Mouse (Mus musculus): ENCODE results near the gene Llgl1. TPM values are rescaled to one million over a fixed set of nuclear protein-coding genes. Genes with fewer than 3 reads are reported as not detected.

Gene Llgl1
- 61.6 and 68.2 TPM in 2 replicates for polyA plus RNA-seq (2012; rRNA removed)

DNA sequence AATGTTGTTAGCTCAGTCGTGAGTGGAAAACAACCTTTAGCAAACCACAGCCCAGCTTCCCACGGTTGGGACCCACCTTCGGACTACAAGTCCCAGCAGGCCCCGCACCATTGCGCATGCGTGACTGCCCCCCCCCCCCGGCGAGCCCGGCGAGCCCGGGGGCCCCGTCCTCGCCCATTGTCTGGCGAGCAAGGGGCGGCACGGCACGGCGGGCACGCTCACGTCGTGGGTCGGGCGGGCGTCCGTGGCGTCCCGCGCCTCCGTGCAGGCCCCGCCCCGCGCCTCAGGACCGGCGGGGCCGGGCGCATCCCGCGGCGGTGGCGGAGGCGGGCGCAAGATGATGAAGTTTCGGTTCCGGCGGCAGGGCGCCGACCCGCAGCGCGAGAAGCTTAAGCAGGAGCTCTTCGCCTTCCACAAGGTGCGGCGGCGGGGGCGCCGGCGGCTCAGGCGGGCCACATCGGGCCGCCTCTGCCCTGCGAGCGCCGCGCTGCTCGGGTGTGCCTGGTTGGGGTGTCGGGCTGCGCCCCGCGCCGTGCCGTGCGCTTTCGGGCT is at the start of gene Llgl1:
TSS of gene Llgl1 (plus strand) at position 200 of the 552 bp plus-strand sequence.
- peak within 1 kb of the TSS; percentile 96 for H3K4me3 ChIP-seq (replicated peaks; ENCODE audit: extremely low read depth, low read depth, low read length)
- H3K4me1 ChIP-seq (ENCODE audit: control insufficient read depth, insufficient read depth, low read length): peaks cover 16% of the 10 kb centered on the region
- DNase-seq: peak; percentile 81
- TF ChIP-seq CTCF (IDR thresholded peaks at IDR 0.05; ENCODE audit: insufficient read depth, low read length): no peak
- peak; percentile 43; the same call in 1 of the 2 replicates for TF ChIP-seq POLR2A (IDR thresholded peaks at IDR 0.05; ENCODE audit: borderline replicate concordance, extremely low read depth, low read depth, low read length)
- WGBS: under 1% methylated on average over 58 of the region's 73 CpGs

DNA sequence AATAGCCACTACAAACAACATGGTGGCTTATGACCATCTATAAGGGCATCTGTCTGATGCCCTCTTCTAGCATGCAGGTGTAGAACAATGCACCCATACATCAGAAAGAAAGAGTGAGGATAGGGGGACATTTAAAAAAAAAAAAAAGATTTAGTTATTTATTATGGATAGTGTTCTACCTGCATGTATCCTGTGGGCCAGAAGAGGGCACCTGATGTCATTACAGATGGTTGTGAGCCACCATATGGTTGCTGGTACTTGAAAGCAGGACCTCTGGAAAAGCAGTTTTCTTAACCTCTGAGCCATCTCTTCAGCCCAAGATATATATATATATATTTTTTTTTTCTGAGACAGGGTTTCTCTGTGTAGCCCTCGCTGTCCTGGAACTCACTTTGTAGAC is 3.4 kb upstream of the Llgl1 start:
- no peak overlapping the region for H3K4me3 ChIP-seq (replicated peaks; ENCODE audit: extremely low read depth, low read depth, low read length)
- no peak for DNase-seq
- TF ChIP-seq POLR2A (IDR thresholded peaks at IDR 0.05; ENCODE audit: borderline replicate concordance, extremely low read depth, low read depth, low read length): no peak
- no peak for TF ChIP-seq CTCF (IDR thresholded peaks at IDR 0.05; ENCODE audit: insufficient read depth, low read length)
- peaks cover 12% of the 10 kb centered on the region for H3K4me1 ChIP-seq (ENCODE audit: control insufficient read depth, insufficient read depth, low read length)
- 66% methylated on average over 1 of the region's 1 CpGs for WGBS

DNA sequence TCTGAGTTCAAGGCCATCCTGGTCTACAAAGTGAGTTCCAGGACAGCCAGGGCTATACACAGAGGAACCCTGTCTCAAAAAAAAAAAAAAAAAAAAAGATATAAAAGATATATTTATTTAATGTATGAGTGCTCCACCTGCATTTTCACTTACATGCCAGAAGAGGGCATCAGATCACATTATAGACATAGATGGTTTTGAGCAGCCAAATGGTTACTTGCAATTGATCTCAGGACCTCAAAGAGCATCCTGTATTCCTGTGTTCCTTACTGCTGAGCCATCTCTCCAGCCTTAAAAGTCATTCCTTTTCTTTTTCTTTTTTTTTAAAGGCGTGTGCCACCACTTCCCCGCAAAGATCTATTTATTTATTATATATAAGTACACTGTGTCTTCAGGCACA is 2.0 kb upstream of the Llgl1 start:
- TF ChIP-seq CTCF (IDR thresholded peaks at IDR 0.05; ENCODE audit: insufficient read depth, low read length) (peak; percentile 41; the same call in 1 of the 2 replicates), POLR2A (IDR thresholded peaks at IDR 0.05; ENCODE audit: borderline replicate concordance, extremely low read depth, low read depth, low read length) (no peak)
- peaks cover 16% of the 10 kb centered on the region for H3K4me1 ChIP-seq (ENCODE audit: control insufficient read depth, insufficient read depth, low read length)
- H3K4me3 ChIP-seq (replicated peaks; ENCODE audit: extremely low read depth, low read depth, low read length): no peak overlapping the region
- 45% methylated on average over 2 of the region's 2 CpGs for WGBS
- peak; percentile 3 for DNase-seq

DNA sequence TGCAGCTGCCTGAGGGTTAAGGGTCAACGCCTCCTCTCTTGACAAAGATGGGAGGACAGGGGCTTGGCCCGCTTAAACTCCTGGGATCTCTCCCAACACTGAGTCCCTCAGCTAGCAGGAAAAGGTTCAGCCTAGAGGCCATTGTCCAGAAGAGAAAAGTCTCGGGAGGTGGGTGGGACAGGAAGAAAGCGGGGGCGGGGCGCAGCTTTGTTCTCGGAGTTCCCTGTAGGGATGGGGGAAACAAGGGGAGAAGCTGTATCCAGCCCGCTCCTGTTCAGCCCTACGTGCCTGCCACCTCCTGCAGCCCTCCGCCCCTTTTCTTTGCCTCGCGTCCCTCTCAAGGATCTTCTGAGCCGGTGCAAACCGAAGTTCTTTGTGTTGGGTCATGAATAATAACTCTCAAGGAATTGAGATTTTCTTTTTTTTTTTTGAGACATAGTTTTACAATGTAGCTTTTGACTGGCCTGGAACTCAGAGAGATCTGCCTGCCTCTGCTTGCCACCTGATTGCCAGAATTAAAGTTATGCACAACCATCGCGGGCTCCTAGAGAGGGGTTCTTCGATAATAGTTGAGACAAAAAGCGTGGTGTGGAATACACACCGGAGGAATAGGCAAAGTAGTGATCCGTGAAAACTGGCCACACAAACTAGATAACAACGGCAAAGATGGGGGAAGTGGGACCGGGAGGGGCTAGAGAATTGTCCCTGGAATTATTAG is 558 bp upstream of the Llgl1 start:
- peak overlapping the region; percentile 96 for H3K4me3 ChIP-seq (replicated peaks; ENCODE audit: extremely low read depth, low read depth, low read length)
- TF ChIP-seq POLR2A (IDR thresholded peaks at IDR 0.05; ENCODE audit: borderline replicate concordance, extremely low read depth, low read depth, low read length) (peak; percentile 94), CTCF (IDR thresholded peaks at IDR 0.05; ENCODE audit: insufficient read depth, low read length) (no peak)
- H3K4me1 ChIP-seq (ENCODE audit: control insufficient read depth, insufficient read depth, low read length): peaks cover 16% of the 10 kb centered on the region
- WGBS: 1% methylated on average over 22 of the region's 22 CpGs
- peak; percentile 72 for DNase-seq

DNA sequence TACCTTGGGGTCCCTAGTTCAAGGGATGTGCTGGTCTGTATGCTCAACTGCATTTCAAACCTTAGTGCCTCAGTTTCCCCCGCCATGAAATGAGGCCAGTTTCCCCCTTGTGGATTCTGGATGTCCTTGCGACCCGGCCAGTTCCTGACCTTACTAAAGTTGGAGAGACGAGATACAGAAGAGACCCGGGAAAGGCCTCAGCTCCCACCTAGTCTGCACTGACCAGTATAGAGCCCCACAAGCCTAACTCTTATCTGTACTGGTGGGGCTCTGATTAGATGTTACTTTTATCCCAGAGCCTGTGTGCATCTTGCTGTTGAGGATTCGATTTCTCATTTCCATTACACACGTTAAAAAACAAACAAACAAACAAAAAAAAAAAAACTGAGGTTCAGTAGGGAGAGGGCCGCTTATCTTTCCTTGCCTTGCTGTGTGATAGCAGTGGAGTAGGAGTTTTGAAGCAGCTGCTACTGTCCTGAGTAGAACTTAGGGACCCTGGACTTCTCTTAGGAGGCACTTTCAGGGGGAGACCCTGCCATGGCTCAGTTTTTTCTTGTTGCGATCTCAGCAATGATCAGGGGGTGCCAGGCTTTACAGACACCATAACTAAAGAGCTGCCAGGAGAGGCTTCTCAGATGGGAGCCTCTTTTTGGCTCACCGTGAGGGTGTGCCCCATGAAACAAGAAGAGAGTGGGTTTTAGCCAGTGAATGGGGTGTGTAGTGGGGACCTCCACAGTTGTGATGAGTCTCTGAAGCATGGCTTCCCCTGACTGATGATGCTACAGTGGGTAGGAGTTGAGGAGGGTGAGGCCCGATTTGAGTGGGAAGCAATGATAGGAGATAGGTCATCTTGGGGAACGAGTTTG is 1.0 kb downstream of the Llgl1 start:
- TF ChIP-seq CTCF (IDR thresholded peaks at IDR 0.05; ENCODE audit: insufficient read depth, low read length) (no peak), POLR2A (IDR thresholded peaks at IDR 0.05; ENCODE audit: borderline replicate concordance, extremely low read depth, low read depth, low read length) (no peak)
- Histone ChIP-seq H3K4me3 (replicated peaks; ENCODE audit: extremely low read depth, low read depth, low read length) (peak overlapping the region; percentile 96), H3K4me1 (ENCODE audit: control insufficient read depth, insufficient read depth, low read length) (peaks cover 16% of the 10 kb centered on the region)
- 30% methylated on average over 12 of the region's 12 CpGs for WGBS
- peak; percentile 3 for DNase-seq

DNA sequence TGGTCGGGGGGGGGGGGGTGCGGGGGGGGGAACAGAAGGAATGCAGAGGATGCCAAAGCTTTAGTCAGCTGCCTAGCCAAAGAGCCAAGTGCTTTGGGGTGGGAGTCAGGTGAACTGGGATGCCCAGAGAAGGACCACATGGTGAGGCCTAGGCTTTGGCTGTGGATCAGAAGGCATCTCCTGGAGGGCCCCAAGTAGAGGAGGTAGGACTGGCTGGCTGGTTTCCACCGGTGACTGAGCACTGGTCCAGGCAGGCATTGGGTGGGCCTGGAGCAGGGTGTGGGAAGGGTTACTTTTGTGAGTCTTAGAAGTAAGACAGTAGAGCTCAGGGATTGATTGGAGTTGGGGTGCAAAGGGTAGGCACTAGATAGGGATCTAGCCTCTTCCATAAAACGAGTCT is 2.1 kb downstream of the Llgl1 start:
- Histone ChIP-seq H3K4me3 (replicated peaks; ENCODE audit: extremely low read depth, low read depth, low read length) (no peak overlapping the region), H3K4me1 (ENCODE audit: control insufficient read depth, insufficient read depth, low read length) (peaks cover 16% of the 10 kb centered on the region)
- peak; percentile 4 for DNase-seq
- TF ChIP-seq CTCF (IDR thresholded peaks at IDR 0.05; ENCODE audit: insufficient read depth, low read length): no peak
- no peak for TF ChIP-seq POLR2A (IDR thresholded peaks at IDR 0.05; ENCODE audit: borderline replicate concordance, extremely low read depth, low read depth, low read length)
- WGBS: 72% methylated on average over 2 of the region's 4 CpGs

DNA sequence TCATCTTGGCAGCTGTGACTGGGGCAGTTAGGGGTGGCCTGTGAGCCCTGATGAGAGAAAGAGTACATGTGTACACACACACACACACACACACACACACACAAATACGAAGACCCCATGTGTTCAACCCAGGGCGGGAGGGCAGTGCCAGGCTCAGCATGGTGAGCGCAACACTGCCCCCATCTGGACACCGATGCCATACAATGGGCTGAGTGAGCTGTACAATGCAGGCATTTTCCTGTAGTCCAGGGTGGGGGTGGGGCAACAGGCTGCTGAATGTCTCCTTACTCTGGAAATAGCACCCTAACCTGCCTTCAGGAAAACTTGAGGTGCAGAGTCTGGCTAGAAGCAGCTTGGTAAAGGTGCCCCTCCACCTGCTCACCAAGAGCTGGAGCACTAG is 3.6 kb downstream of the Llgl1 start:
- 42% methylated on average over 4 of the region's 4 CpGs for WGBS
- Histone ChIP-seq H3K4me1 (ENCODE audit: control insufficient read depth, insufficient read depth, low read length) (peaks cover 27% of the 10 kb centered on the region), H3K4me3 (replicated peaks; ENCODE audit: extremely low read depth, low read depth, low read length) (no peak overlapping the region)
- DNase-seq: peak; percentile 64
- TF ChIP-seq CTCF (IDR thresholded peaks at IDR 0.05; ENCODE audit: insufficient read depth, low read length): peak; percentile 76
- TF ChIP-seq POLR2A (IDR thresholded peaks at IDR 0.05; ENCODE audit: borderline replicate concordance, extremely low read depth, low read depth, low read length): no peak

DNA sequence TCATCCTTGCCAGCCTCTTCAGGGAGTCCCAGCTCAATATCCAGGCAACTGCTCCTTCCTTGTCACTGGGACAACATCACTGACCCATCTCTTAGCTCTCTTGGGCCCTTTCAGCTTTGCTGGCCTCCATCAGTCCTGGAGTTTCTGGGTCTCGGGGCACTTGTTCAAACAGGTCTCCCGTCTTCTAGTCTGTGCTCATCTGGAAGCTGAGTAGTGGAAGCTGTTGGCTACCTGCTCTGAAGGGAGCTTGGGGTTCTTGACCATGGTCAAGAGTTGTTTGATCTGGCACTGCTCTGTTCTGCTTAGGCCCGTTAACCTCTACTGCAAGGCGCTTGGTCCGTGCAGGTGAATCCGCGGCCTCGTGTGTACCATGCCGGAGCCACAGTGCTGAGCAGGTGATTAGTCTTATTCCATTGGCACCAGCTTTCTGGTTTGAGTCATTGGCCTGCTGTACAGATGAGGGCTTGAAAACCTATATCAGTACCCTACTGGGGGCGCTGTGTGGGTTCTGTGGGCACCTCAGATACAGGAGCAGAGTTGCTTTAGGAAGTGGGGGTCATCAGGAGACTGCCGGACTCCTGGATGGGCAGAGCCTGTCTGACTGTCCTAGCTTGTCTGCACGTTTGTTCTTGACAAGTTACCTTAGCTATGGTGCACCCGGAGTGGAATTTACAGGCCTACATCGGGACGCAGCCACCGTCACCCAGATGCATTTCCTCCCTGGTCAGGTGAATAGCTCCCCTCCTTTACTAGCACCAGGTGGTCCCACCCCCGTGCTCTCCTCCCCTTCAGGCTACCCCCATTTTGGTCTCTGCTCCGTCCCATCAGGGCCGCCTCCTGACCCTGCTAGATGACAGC is 4.7 kb downstream of the Llgl1 start:
- Histone ChIP-seq H3K4me3 (replicated peaks; ENCODE audit: extremely low read depth, low read depth, low read length) (no peak overlapping the region), H3K4me1 (ENCODE audit: control insufficient read depth, insufficient read depth, low read length) (peaks cover 21% of the 10 kb centered on the region)
- DNase-seq: no peak
- 88% methylated on average over 19 of the region's 19 CpGs for WGBS
- TF ChIP-seq CTCF (IDR thresholded peaks at IDR 0.05; ENCODE audit: insufficient read depth, low read length) (no peak), POLR2A (IDR thresholded peaks at IDR 0.05; ENCODE audit: borderline replicate concordance, extremely low read depth, low read depth, low read length) (no peak)
